Mouse (Mus musculus) embryonic facial prominence, embryonic 14.5 days (tissue): ENCODE measurements around the gene Gm960. TPM values are rescaled to one million over a fixed set of nuclear protein-coding genes. Genes with fewer than 3 reads are reported as not detected.

Experiments
- ATAC-seq: fragments of 200-750 bp; cut with Nextera tagmentation; 2 replicates; pipeline ENCODE4 v1.8.0; 2017; ENCODE audit warnings: low read depth, moderate number of reproducible peaks, moderate TSS enrichment
- DNase-seq: peaks from one replicate; pipeline ENCODE4 v3.0.0-alpha.2; 2015; ENCODE audit warnings: low spot score
- H3K27ac ChIP-seq: fragments of 300-500 bp; sonication (generic); replicated peaks from 2 replicates; pipeline ENCODE4 v1.5.1; 2014; ENCODE audit warnings: low read depth, mild to moderate bottlenecking, low read length, moderate library complexity
- H3K27me3 ChIP-seq: fragments of 300-500 bp; sonication (generic); replicated peaks from 2 replicates; pipeline ENCODE4 v1.6.1; 2014; ENCODE audit warnings: low read length; ENCODE audit not compliant: control insufficient read depth, insufficient read depth
- H3K36me3 ChIP-seq: fragments of 300-500 bp; sonication (generic); 2 replicates; pipeline ENCODE4 v1.6.1; 2014; ENCODE audit warnings: low read length, mixed read lengths; ENCODE audit not compliant: control insufficient read depth, insufficient read depth
- H3K4me1 ChIP-seq: fragments of 300-500 bp; sonication (generic); 2 replicates; pipeline ENCODE4 v1.6.1; 2014; ENCODE audit warnings: antibody characterized with exemption, low read length; ENCODE audit not compliant: control insufficient read depth, insufficient read depth
- H3K4me2 ChIP-seq: fragments of 300-500 bp; sonication (generic); 2 replicates; pipeline ENCODE4 v1.6.1; 2014; ENCODE audit warnings: low read depth, mild to moderate bottlenecking, low read length, moderate library complexity, mixed read lengths
- H3K4me3 ChIP-seq: fragments of 300-500 bp; sonication (generic); 2 replicates; pipeline ENCODE4 v1.5.1; 2014; ENCODE audit warnings: low read depth, mild to moderate bottlenecking, low read length
- H3K9ac ChIP-seq: fragments of 300-500 bp; sonication (generic); 2 replicates; pipeline ENCODE4 v1.6.1; 2014; ENCODE audit warnings: low read depth, mild to moderate bottlenecking, low read length, moderate library complexity, mixed read lengths
- H3K9me3 ChIP-seq: fragments of 300-500 bp; sonication (generic); 2 replicates; pipeline ENCODE4 v1.6.1; 2016; ENCODE audit warnings: low read length; ENCODE audit not compliant: control insufficient read depth
- WGBS: fragments of 180-500 bp; shearing (Covaris S2); extraction: QIAGEN DNeasy Blood & Tissue Kit; methylation state at CpG from one replicate; pipeline ENCODE4 v1.1.7; 2014; 5-methylcytosine and 5-hydroxymethylcytosine counted together
- polyA plus RNA-seq: library from polyadenylated mRNA; unstranded; fragments of >200 nt; fragmentation: Nextera tagmentation; extraction: Ambion mirVana; gene quantifications from 2 replicates; pipeline ENCODE4 v1.2.1, GENCODE M21; 2014

Gm960 gene
- polyA plus RNA-seq, 1 experiment from 2014 or later, result 3.9 TPM

DNA sequence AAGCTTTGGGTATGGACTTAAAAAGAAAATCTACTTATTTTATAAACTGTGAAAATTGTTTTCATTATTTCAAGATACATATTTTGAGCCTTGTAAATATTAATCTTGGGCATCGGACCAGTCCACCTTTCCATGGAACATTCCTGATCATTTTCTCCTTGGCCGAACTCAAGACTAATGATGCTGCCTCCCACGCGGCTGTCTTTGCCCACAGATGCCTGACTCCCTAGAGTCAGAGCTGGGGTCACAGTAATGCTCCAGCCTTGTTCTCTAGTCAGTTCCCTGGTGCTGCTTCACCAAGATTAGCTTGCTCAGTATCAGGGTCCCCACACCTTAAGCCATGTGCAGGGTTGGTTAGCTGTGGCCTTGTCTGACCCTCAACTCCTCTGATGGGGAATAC, 92.8 kb downstream of the Gm960 start:
- H3K4me2 ChIP-seq, result no peak overlapping the region
- H3K4me1 ChIP-seq, result no peaks in the 10 kb centered on the region
- H3K9me3 ChIP-seq, result no peaks in the 10 kb centered on the region
- WGBS, result 87% methylated on average over 4 of the region's 4 CpGs
- H3K27me3 ChIP-seq, result no peaks in the 10 kb centered on the region
- no peak overlapping the region for H3K27ac ChIP-seq
- DNase-seq (no peak), ATAC-seq (no peak)
- H3K4me3 ChIP-seq, result no peak overlapping the region
- H3K9ac ChIP-seq, result no peak overlapping the region
- no peaks in the 10 kb centered on the region; the same call in 1 of the 2 replicates for H3K36me3 ChIP-seq

- 30% methylated on average over 22 of the region's 24 CpGs for WGBS
- Histone ChIP-seq H3K9me3 (no peaks in the 10 kb centered on the region), H3K4me3 (no peak overlapping the region), H3K27me3 (no peaks in the 10 kb centered on the region), H3K36me3 (no peaks in the 10 kb centered on the region), H3K27ac (no peak overlapping the region), H3K4me2 (no peak overlapping the region), H3K4me1 (no peaks in the 10 kb centered on the region), H3K9ac (no peak overlapping the region)
- DNase-seq (peak; percentile 49), ATAC-seq (peak; percentile 72)
These were observed 94.4 kb downstream of the Gm960 start for GRCm38 (mm10) chr19:4603801-4604723.

- no peak for DNase-seq
- WGBS, result 91% methylated on average over 20 of the region's 20 CpGs
- ATAC-seq, result no peak
- no peaks in the 10 kb centered on the region for H3K9me3 ChIP-seq
- no peaks in the 10 kb centered on the region for H3K27me3 ChIP-seq
- H3K9ac ChIP-seq, result no peak overlapping the region
- no peak overlapping the region for H3K27ac ChIP-seq
- H3K36me3 ChIP-seq, result no peaks in the 10 kb centered on the region
- H3K4me1 ChIP-seq, result no peaks in the 10 kb centered on the region
- no peak overlapping the region for H3K4me2 ChIP-seq
- no peak overlapping the region for H3K4me3 ChIP-seq
These were observed 96.0 kb downstream of the Gm960 start for GRCm38 (mm10) chr19:4602459-4602858.

- H3K9me3 ChIP-seq, result no peaks in the 10 kb centered on the region
- H3K4me3 ChIP-seq, result no peak overlapping the region
- no peak for DNase-seq
- no peak overlapping the region for H3K9ac ChIP-seq
- no peak for ATAC-seq
- no peaks in the 10 kb centered on the region for H3K36me3 ChIP-seq
- no peaks in the 10 kb centered on the region for H3K4me1 ChIP-seq
- no peak overlapping the region for H3K27ac ChIP-seq
- H3K4me2 ChIP-seq, result no peak overlapping the region
- WGBS, result 70% methylated on average over 2 of the region's 2 CpGs
- no peaks in the 10 kb centered on the region for H3K27me3 ChIP-seq
These were observed 102.4 kb downstream of the Gm960 start for GRCm38 (mm10) chr19:4596071-4596470.

- DNase-seq (no peak), ATAC-seq (no peak)
- Histone ChIP-seq H3K9me3 (no peaks in the 10 kb centered on the region), H3K9ac (no peak overlapping the region), H3K4me3 (no peak overlapping the region), H3K27ac (no peak overlapping the region), H3K4me1 (no peaks in the 10 kb centered on the region), H3K27me3 (no peaks in the 10 kb centered on the region), H3K4me2 (no peak overlapping the region), H3K36me3 (no peaks in the 10 kb centered on the region)
- 54% methylated on average over 7 of the region's 7 CpGs for WGBS
These were observed 104.5 kb downstream of the Gm960 start for GRCm38 (mm10) chr19:4593792-4594522.

DNA sequence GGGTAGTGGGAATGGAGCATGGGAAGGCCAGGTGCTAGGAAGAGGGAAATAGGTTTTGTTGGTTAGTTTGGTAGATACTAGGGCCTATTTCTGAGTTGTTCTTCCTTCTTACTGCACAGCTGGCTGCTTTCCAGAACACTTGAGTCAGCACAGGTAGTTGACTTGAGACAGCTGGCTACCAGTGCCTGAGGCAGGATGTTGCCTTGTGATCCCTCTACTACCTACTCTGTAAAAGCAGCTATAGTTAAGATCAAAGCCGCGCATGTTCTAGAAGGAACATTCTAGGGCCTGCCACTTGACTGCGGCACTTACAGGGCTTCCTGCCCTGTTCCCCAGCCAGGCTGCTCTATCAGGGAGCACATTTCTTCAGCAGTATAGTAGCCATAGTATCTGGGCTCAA, 108.4 kb downstream of the Gm960 start:
- no peaks in the 10 kb centered on the region for H3K4me1 ChIP-seq
- no peak overlapping the region for H3K4me3 ChIP-seq
- DNase-seq, result peak; percentile 63
- no peak overlapping the region for H3K4me2 ChIP-seq
- H3K27me3 ChIP-seq, result no peaks in the 10 kb centered on the region
- H3K27ac ChIP-seq, result no peak overlapping the region
- no peak for ATAC-seq
- WGBS, result 65% methylated on average over 3 of the region's 3 CpGs
- H3K9me3 ChIP-seq, result no peaks in the 10 kb centered on the region
- no peak overlapping the region for H3K9ac ChIP-seq
- H3K36me3 ChIP-seq, result no peaks in the 10 kb centered on the region

- H3K27me3 ChIP-seq, result no peaks in the 10 kb centered on the region
- no peak overlapping the region for H3K4me3 ChIP-seq
- H3K27ac ChIP-seq, result no peak overlapping the region
- DNase-seq (no peak), ATAC-seq (no peak)
- no peaks in the 10 kb centered on the region for H3K4me1 ChIP-seq
- no peak overlapping the region for H3K4me2 ChIP-seq
- H3K36me3 ChIP-seq, result no peaks in the 10 kb centered on the region
- no peaks in the 10 kb centered on the region for H3K9me3 ChIP-seq
- H3K9ac ChIP-seq, result no peak overlapping the region
- WGBS, result 89% methylated on average over 1 of the region's 1 CpGs
These were observed 109.4 kb downstream of the Gm960 start for GRCm38 (mm10) chr19:4589081-4589480.

GRCm38 (mm10) chr19:4588430-4588829, 110.0 kb downstream of the Gm960 start:
- Histone ChIP-seq H3K27me3 (no peaks in the 10 kb centered on the region), H3K4me3 (no peak overlapping the region), H3K4me2 (no peak overlapping the region), H3K4me1 (no peaks in the 10 kb centered on the region), H3K9me3 (no peaks in the 10 kb centered on the region), H3K9ac (no peak overlapping the region), H3K36me3 (no peaks in the 10 kb centered on the region), H3K27ac (no peak overlapping the region)
- WGBS, result 63% methylated on average over 3 of the region's 3 CpGs
- no peak for ATAC-seq
- DNase-seq, result no peak
